Mouse (Mus musculus): ENCODE results near the gene Xdh.

GRCm38 (mm10) chr17:73971291-73971690, 21.3 kb upstream of the Xdh start:
- no peak for TF ChIP-seq GATA1 (IDR thresholded peaks at IDR 0.05; ENCODE audit: borderline replicate concordance, low read length)
- TF ChIP-seq FLI1 (IDR thresholded peaks at IDR 0.05; ENCODE audit: low read length), result no peak
